In genomic region chr11:94576361-94576760, GRCm38 (mm10) we compare ENCODE assay signal across 27 mouse cellular contexts. TPM values are rescaled to one million over a fixed set of nuclear protein-coding genes. Genes with fewer than 3 reads are reported as not detected.
DNase-seq lines count a peak whose midpoint lies in the region; ATAC-seq and TF ChIP-seq lines count a peak whose summit lies in the region.
"Had no signal": no experiment of that assay in that cellular context is flagged by ENCODE, and none has a peak within 500 bp of the region (broad histone marks: within the 10 kb centered on the region; RNA-seq: fewer than 3 reads in every experiment).

No protein-coding gene starts in this region.

- H3K4me2 ChIP-seq in kidney, embryonic 16.5 days (replicated peaks; ENCODE audit: low read depth, low read length) = no peak overlapping the region
- H3K4me2 ChIP-seq in midbrain, postnatal 0 days (ENCODE audit: low read depth, low read length, poor library complexity, severe bottlenecking) = no peak overlapping the region
- H3K4me2 ChIP-seq: embryonic facial prominence, embryonic 12.5 days; heart, embryonic 11.5 days; limb, embryonic 12.5 days; liver, embryonic 13.5 days; neural tube, embryonic 12.5 days had no signal

- peak; percentile 23 for DNase-seq in cerebellum, adult 11-12 months
- DNase-seq in cerebellum, postnatal 4 days (ENCODE audit: low spot score in 2 of 2) = no peak
- DNase-seq in kidney, adult 2 months = peak; percentile 87
- DNase-seq in cerebellum, postnatal 25 days = peak; percentile 53 to 70
- peak; percentile 70 to 84 for DNase-seq in kidney, postnatal 25 days
- no peak for DNase-seq in heart, adult 2 months
- DNase-seq in midbrain, postnatal 0 days (ENCODE audit: low spot score) = no peak
- DNase-seq: adrenal gland, adult 8-10 months; liver, embryonic 13.5 days; lung, adult 2 months; lung, postnatal 36 days; midbrain, embryonic 14.5 days; right cerebral cortex, postnatal 25 days; thymus, postnatal 14 days had no signal

- no peaks in the 10 kb centered on the region for H3K9me3 ChIP-seq in kidney, embryonic 16.5 days (ENCODE audit: low read length)
- H3K9me3 ChIP-seq in midbrain, postnatal 0 days (ENCODE audit: low read length) = no peaks in the 10 kb centered on the region
- H3K9me3 ChIP-seq: embryonic facial prominence, embryonic 12.5 days; hindbrain, embryonic 10.5 days; limb, embryonic 12.5 days; liver, embryonic 13.5 days; neural tube, embryonic 12.5 days had no signal

- H3K36me3 ChIP-seq in kidney, adult 2 months (ENCODE audit: control insufficient read depth, insufficient read depth, low read length) = no peaks in the 10 kb centered on the region
- H3K36me3 ChIP-seq in kidney, embryonic 16.5 days (ENCODE audit: insufficient read depth, low read length) = no peaks in the 10 kb centered on the region
- no peaks in the 10 kb centered on the region for H3K36me3 ChIP-seq in heart, adult 2 months (ENCODE audit: control insufficient read depth, insufficient read depth, low read length)
- H3K36me3 ChIP-seq in midbrain, postnatal 0 days (ENCODE audit: insufficient read depth, low read length) = no peaks in the 10 kb centered on the region
- H3K36me3 ChIP-seq: embryonic facial prominence, embryonic 12.5 days; hindbrain, embryonic 10.5 days; liver, embryonic 13.5 days; neural tube, embryonic 12.5 days had no signal

- no peak for ATAC-seq in kidney, embryonic 16.5 days (ENCODE audit: low FRiP score, low TSS enrichment)
- ATAC-seq in midbrain, postnatal 0 days (ENCODE audit: low FRiP score) = no peak
- ATAC-seq: activated CD4-positive, CD25-positive, alpha-beta regulatory T cell, adult 4 months; hindbrain, embryonic 16.5 days; intestine, embryonic 16.5 days had no signal

- H3K4me1 ChIP-seq in kidney, adult 2 months (ENCODE audit: control insufficient read depth, insufficient read depth, low read length) = no peaks in the 10 kb centered on the region
- H3K4me1 ChIP-seq in kidney, embryonic 16.5 days (ENCODE audit: insufficient read depth, low read length) = no peaks in the 10 kb centered on the region
- H3K4me1 ChIP-seq in heart, adult 2 months (ENCODE audit: control insufficient read depth, insufficient read depth, low read length) = 0 out of 2 replicates have a peak, but pooled peaks cover 2% of the 10 kb centered on the region
- no peaks in the 10 kb centered on the region for H3K4me1 ChIP-seq in midbrain, postnatal 0 days (ENCODE audit: insufficient read depth, low read length)
- H3K4me1 ChIP-seq: embryonic facial prominence, embryonic 12.5 days; hindbrain, embryonic 10.5 days; limb, embryonic 12.5 days; liver, embryonic 13.5 days; neural tube, embryonic 12.5 days had no signal

- TF ChIP-seq EP300 in heart, adult 2 months (IDR thresholded peaks at IDR 0.05; ENCODE audit: insufficient read depth, low read depth, low read length) = no peak

- no peak overlapping the region for H3K27ac ChIP-seq in kidney, adult 2 months (ENCODE audit: insufficient read depth, low read depth, low read length)
- no peak overlapping the region for H3K27ac ChIP-seq in kidney, embryonic 16.5 days (ENCODE audit: low read length)
- H3K27ac ChIP-seq in heart, adult 2 months = no peak overlapping the region
- no peak overlapping the region for H3K27ac ChIP-seq in midbrain, postnatal 0 days (ENCODE audit: low read depth, low read length)
- H3K27ac ChIP-seq: hindbrain, embryonic 10.5 days; limb, embryonic 12.5 days; liver, embryonic 13.5 days; neural tube, embryonic 12.5 days had no signal

- H3K79me2 ChIP-seq in heart, adult 2 months (replicated peaks; ENCODE audit: control insufficient read depth, insufficient read depth, low read length) = no peaks in the 10 kb centered on the region

- H3K9ac ChIP-seq in kidney, embryonic 16.5 days (replicated peaks; ENCODE audit: low read length) = no peak overlapping the region
- H3K9ac ChIP-seq in heart, adult 2 months (ENCODE audit: low read depth, low read length) = no peak overlapping the region
- no peak overlapping the region for H3K9ac ChIP-seq in midbrain, postnatal 0 days (replicated peaks; ENCODE audit: low read length, poor library complexity, severe bottlenecking)
- H3K9ac ChIP-seq: embryonic facial prominence, embryonic 12.5 days; limb, embryonic 12.5 days; liver, embryonic 13.5 days; neural tube, embryonic 12.5 days had no signal

- no peak overlapping the region for H3K4me3 ChIP-seq in kidney, adult 2 months (ENCODE audit: insufficient read depth, low read depth, low read length)
- no peak overlapping the region for H3K4me3 ChIP-seq in kidney, embryonic 16.5 days (ENCODE audit: low read length)
- no peak overlapping the region for H3K4me3 ChIP-seq in heart, adult 2 months
- no peak overlapping the region for H3K4me3 ChIP-seq in midbrain, postnatal 0 days (ENCODE audit: low read depth, low read length)
- H3K4me3 ChIP-seq: embryonic facial prominence, embryonic 12.5 days; hindbrain, embryonic 10.5 days; limb, embryonic 12.5 days; liver, embryonic 13.5 days; neural tube, embryonic 12.5 days had no signal

- no peak for TF ChIP-seq POLR2A in kidney, adult 2 months (IDR thresholded peaks at IDR 0.05; ENCODE audit: low read depth, low read length)
- TF ChIP-seq POLR2A in heart, adult 2 months (IDR thresholded peaks at IDR 0.05; ENCODE audit: insufficient read depth, low read depth, low read length) = no peak

- intact Hi-C loops in heart, adult 2 months (cut with DNase I) = no loop called here

- no peak for TF ChIP-seq CTCF in kidney, adult 2 months (conservative IDR thresholded peaks at IDR 0.05; ENCODE audit: insufficient read depth, insufficient read length, low read depth, low read length)
- no peak for TF ChIP-seq CTCF in heart, adult 2 months (IDR thresholded peaks at IDR 0.05)
- TF ChIP-seq CTCF in midbrain, postnatal 0 days (IDR thresholded peaks at IDR 0.05) = no peak

- no peaks in the 10 kb centered on the region for H3K27me3 ChIP-seq in kidney, adult 2 months (replicated peaks; ENCODE audit: control insufficient read depth, insufficient read depth, low read length)
- H3K27me3 ChIP-seq in kidney, embryonic 16.5 days (ENCODE audit: insufficient read depth, low read length) = no peaks in the 10 kb centered on the region
- no peaks in the 10 kb centered on the region for H3K27me3 ChIP-seq in heart, adult 2 months (ENCODE audit: control insufficient read depth, insufficient read depth, low read length)
- H3K27me3 ChIP-seq in midbrain, postnatal 0 days (ENCODE audit: insufficient read depth, low read length) = no peaks in the 10 kb centered on the region
- H3K27me3 ChIP-seq: embryonic facial prominence, embryonic 12.5 days; limb, embryonic 12.5 days; liver, embryonic 13.5 days; neural tube, embryonic 12.5 days had no signal

- WGBS in kidney, adult 2 months = 59% methylated on average over 9 of the region's 9 CpGs
- WGBS in kidney, embryonic 16.5 days = 72% methylated on average over 9 of the region's 9 CpGs
- WGBS in heart, adult 2 months = 89% methylated on average over 9 of the region's 9 CpGs
- 82% methylated on average over 9 of the region's 9 CpGs for WGBS in midbrain, postnatal 0 days

RNA-seq across cellular contexts. Expression of gene Chad, which starts 11.5 kb away (rescaled TPM):
- polyA plus RNA-seq in kidney, adult 2 months (2012; rRNA removed) = 0.10 and 0.22 TPM in 2 replicates
- 0.58 and 0.64 TPM in 2 replicates for polyA plus RNA-seq in kidney, embryonic 16.5 days (2015; fragmentation: Nextera tagmentation; extraction: Ambion mirVana)
- total RNA-seq in heart, adult 2 months (2021) = 1 to 10 TPM; 1.7 to 2.1 TPM
- polyA plus RNA-seq in heart, adult 2 months (2012; rRNA removed) = 8.7 and 16.2 TPM in 2 replicates
- total RNA-seq in midbrain, postnatal 0 days (2014; rRNA removed) = 0.11 TPM in 1 of 2 replicates, not detected in the other
- polyA plus RNA-seq in midbrain, postnatal 0 days (2015; fragmentation: Nextera tagmentation; extraction: Ambion mirVana) = 0.85 and 0.87 TPM in 2 replicates
- total RNA-seq: granulocyte monocyte progenitor cell, adult 5-6 weeks had no signal
- polyA plus RNA-seq: forebrain, embryonic 11.5 days; heart, embryonic 11.5 days; liver, embryonic 13.5 days; midbrain, embryonic 14.5 days had no signal

RNA-seq across cellular contexts. Expression of gene Acsf2, which starts 25.3 kb away (rescaled TPM):
- 29.6 and 36.2 TPM in 2 replicates for polyA plus RNA-seq in kidney, adult 2 months (2012; rRNA removed)
- 7.9 and 9.1 TPM in 2 replicates for polyA plus RNA-seq in kidney, embryonic 16.5 days (2015; fragmentation: Nextera tagmentation; extraction: Ambion mirVana)
- total RNA-seq in heart, adult 2 months (2021) = 10 to 100 TPM; 19.8 to 26.4 TPM
- 21.0 and 24.7 TPM in 2 replicates for polyA plus RNA-seq in heart, adult 2 months (2012; rRNA removed)
- 3.9 and 6.6 TPM in 2 replicates for total RNA-seq in midbrain, postnatal 0 days (2014; rRNA removed)
- 1.7 and 1.9 TPM in 2 replicates for polyA plus RNA-seq in midbrain, postnatal 0 days (2015; fragmentation: Nextera tagmentation; extraction: Ambion mirVana)

RNA-seq across cellular contexts. Expression of gene Rsad1, which starts 27.3 kb away (rescaled TPM):
- polyA plus RNA-seq in kidney, adult 2 months (2012; rRNA removed) = 8.6 and 10.1 TPM in 2 replicates
- 4.3 and 6.1 TPM in 2 replicates for polyA plus RNA-seq in kidney, embryonic 16.5 days (2015; fragmentation: Nextera tagmentation; extraction: Ambion mirVana)
- total RNA-seq in heart, adult 2 months (2021) = 10 to 100 TPM in 1 of 2 experiments, 1 to 10 TPM in 1; 9.3 to 12.6 TPM
- 13.7 and 14.1 TPM in 2 replicates for polyA plus RNA-seq in heart, adult 2 months (2012; rRNA removed)
- total RNA-seq in midbrain, postnatal 0 days (2014; rRNA removed) = 12.6 and 19.5 TPM in 2 replicates
- 11.5 and 13.5 TPM in 2 replicates for polyA plus RNA-seq in midbrain, postnatal 0 days (2015; fragmentation: Nextera tagmentation; extraction: Ambion mirVana)

RNA-seq across cellular contexts. Expression of gene Lrrc59, which starts 53.2 kb away (rescaled TPM):
- 43.4 and 43.6 TPM in 2 replicates for polyA plus RNA-seq in kidney, adult 2 months (2012; rRNA removed)
- 211 and 218 TPM in 2 replicates for polyA plus RNA-seq in kidney, embryonic 16.5 days (2015; fragmentation: Nextera tagmentation; extraction: Ambion mirVana)
- total RNA-seq in heart, adult 2 months (2021) = 10 to 100 TPM; 31.5 to 32.0 TPM
- polyA plus RNA-seq in heart, adult 2 months (2012; rRNA removed) = 25.3 and 31.9 TPM in 2 replicates
- total RNA-seq in midbrain, postnatal 0 days (2014; rRNA removed) = 128 and 129 TPM in 2 replicates
- 135 and 137 TPM in 2 replicates for polyA plus RNA-seq in midbrain, postnatal 0 days (2015; fragmentation: Nextera tagmentation; extraction: Ambion mirVana)

RNA-seq across cellular contexts. Expression of gene Mycbpap, which starts 54.8 kb away (rescaled TPM):
- polyA plus RNA-seq in kidney, adult 2 months (2012; rRNA removed) = 5.0 TPM in 2 replicates
- 4.3 and 5.1 TPM in 2 replicates for polyA plus RNA-seq in kidney, embryonic 16.5 days (2015; fragmentation: Nextera tagmentation; extraction: Ambion mirVana)
- 1 to 10 TPM in 1 of 2 experiments, under 1 TPM in 1; 0.89 to 1.1 TPM for total RNA-seq in heart, adult 2 months (2021)
- 0.32 and 0.72 TPM in 2 replicates for polyA plus RNA-seq in heart, adult 2 months (2012; rRNA removed)
- total RNA-seq in midbrain, postnatal 0 days (2014; rRNA removed) = 3.2 and 4.4 TPM in 2 replicates
- 1.2 and 2.0 TPM in 2 replicates for polyA plus RNA-seq in midbrain, postnatal 0 days (2015; fragmentation: Nextera tagmentation; extraction: Ambion mirVana)
- total RNA-seq: gastrocnemius, adult 8-10 months; megakaryocyte-erythroid progenitor cell, adult 5-6 weeks had no signal
- polyA plus RNA-seq: activated CD4-positive, CD25-positive, alpha-beta regulatory T cell, adult 4 months had no signal

Comparison
In these comparisons a context has a peak if more than half of its experiments do, and no peak if none do; other contexts are left out.
1. DNase-seq: peak in cerebellum, adult 11-12 months (single experiment), kidney, adult 2 months (single experiment), cerebellum, postnatal 25 days (2 of 2) and kidney, postnatal 25 days (2 of 2); none in cerebellum, postnatal 4 days (0 of 2), heart, adult 2 months (0 of 2) and midbrain, postnatal 0 days (single experiment).